Mouse (Mus musculus) MEL (cell line): ENCODE measurements around the gene Tax1bp3. TPM values are rescaled to one million over a fixed set of nuclear protein-coding genes. Genes with fewer than 3 reads are reported as not detected.

Experiments
- DNase-seq: peaks from one replicate; pipeline ENCODE4 v3.0.0; 2011; ENCODE audit warnings: low read depth, low spot score
- H3K27ac ChIP-seq: 2 replicates; pipeline ENCODE4 v1.5.1; 2012; ENCODE audit warnings: low read depth, mild to moderate bottlenecking, control low read depth, low read length, moderate library complexity; ENCODE audit not compliant: control insufficient read depth
- H3K27me3 ChIP-seq, 2 experiments: fragments of 150-350 bp in 1 of 2; sonication (generic) in 1 of 2; 2 replicates each; pipeline ENCODE4 v1.6.1; 2012; ENCODE audit warnings: low read length in 2 of 2, mild to moderate bottlenecking in 2 of 2, improper control_type of control experiment in 1 of 2, moderate library complexity in 1 of 2; ENCODE audit not compliant: insufficient read depth in 2 of 2, control insufficient read depth in 1 of 2
- H3K36me3 ChIP-seq, 2 experiments: 2 replicates each; pipeline ENCODE4 v1.6.1; 2012 to 2014; ENCODE audit warnings: low read length in 2 of 2, improper control_type of control experiment in 1 of 2, inconsistent platforms in 1 of 2, mild to moderate bottlenecking in 1 of 2; ENCODE audit not compliant: insufficient read depth in 2 of 2, control insufficient read depth in 1 of 2
- H3K4me1 ChIP-seq, 2 experiments: fragments of 150-350 bp in 1 of 2; sonication (generic) in 1 of 2; 2 replicates each; pipeline ENCODE4 v1.6.1; 2012; ENCODE audit warnings: low read length in 2 of 2, improper control_type of control experiment in 1 of 2, mild to moderate bottlenecking in 1 of 2; ENCODE audit not compliant: insufficient read depth in 2 of 2, control insufficient read depth in 1 of 2
- H3K4me3 ChIP-seq, 2 experiments: fragments of 150-350 bp in 1 of 2; sonication (generic) in 1 of 2; 2 replicates each; pipeline ENCODE4 v1.5.1; 2012; ENCODE audit warnings: low read depth in 2 of 2, low read length in 2 of 2, mild to moderate bottlenecking in 2 of 2, moderate library complexity in 2 of 2, control low read depth in 1 of 2, improper control_type of control experiment in 1 of 2; ENCODE audit not compliant: control insufficient read depth in 1 of 2, insufficient read depth in 1 of 2
- H3K79me2 ChIP-seq: 2 replicates; pipeline ENCODE4 v1.6.1; 2012; ENCODE audit warnings: mild to moderate bottlenecking, low read length, moderate library complexity; ENCODE audit not compliant: control insufficient read depth, poor library complexity, insufficient read depth
- H3K9ac ChIP-seq: 2 replicates; pipeline ENCODE4 v1.6.1; 2012; ENCODE audit warnings: low read depth, mild to moderate bottlenecking, control low read depth, low read length, moderate library complexity; ENCODE audit not compliant: control insufficient read depth, poor library complexity, severe bottlenecking
- H3K9me3 ChIP-seq: fragments of 150-350 bp; sonication (generic); replicated peaks from 2 replicates; pipeline ENCODE4 v1.6.1; 2012; ENCODE audit warnings: mild to moderate bottlenecking, low read length, improper control_type of control experiment, moderate library complexity; ENCODE audit not compliant: insufficient read depth
- CTCF ChIP-seq, 3 experiments: IDR thresholded peaks in 2 of 3; conservative IDR thresholded peaks in 1 of 3; 2 replicates each; pipeline ENCODE4 v1.5.1; 2011 to 2012; ENCODE audit warnings: low read length in 3 of 3, low read depth in 2 of 3, mild to moderate bottlenecking in 2 of 3, improper control_type of control experiment in 1 of 3, inconsistent platforms in 1 of 3, mixed read lengths in 1 of 3, moderate library complexity in 1 of 3; ENCODE audit not compliant: control insufficient read depth in 1 of 3, insufficient read depth in 1 of 3, poor library complexity in 1 of 3, severe bottlenecking in 1 of 3
- ELF1 ChIP-seq: IDR thresholded peaks from 2 replicates; pipeline ENCODE4 v1.6.1; 2014; ENCODE audit warnings: low read depth, mild to moderate bottlenecking, inconsistent platforms, low read length, improper control_type of control experiment, moderate library complexity
- HCFC1 ChIP-seq: IDR thresholded peaks from 2 replicates; pipeline ENCODE4 v1.6.1; 2012; ENCODE audit warnings: low read depth, mild to moderate bottlenecking, inconsistent platforms, low read length, improper control_type of control experiment, moderate library complexity
- JUND ChIP-seq: IDR thresholded peaks from 2 replicates; pipeline ENCODE4 v1.6.1; 2011; ENCODE audit warnings: low read depth, mild to moderate bottlenecking, improper control_type of control experiment, low read length
- MAFK ChIP-seq: IDR thresholded peaks from 2 replicates; pipeline ENCODE4 v1.6.1; 2011; ENCODE audit warnings: low read depth, mild to moderate bottlenecking, low read length, improper control_type of control experiment, borderline replicate concordance
- MAZ ChIP-seq: IDR thresholded peaks from 2 replicates; pipeline ENCODE4 v1.6.1; 2012; ENCODE audit warnings: low read depth, mild to moderate bottlenecking, inconsistent platforms, low read length, improper control_type of control experiment
- MXI1 ChIP-seq: IDR thresholded peaks from 2 replicates; pipeline ENCODE4 v1.6.1; 2011; ENCODE audit warnings: mild to moderate bottlenecking, low read depth, low read length, improper control_type of control experiment
- NELFE ChIP-seq: IDR thresholded peaks from 2 replicates; pipeline ENCODE4 v1.6.1; 2011; ENCODE audit warnings: low read depth, low read length, improper control_type of control experiment
- NRF1 ChIP-seq: IDR thresholded peaks from 2 replicates; pipeline ENCODE4 v1.6.1; 2014; ENCODE audit warnings: low read depth, mild to moderate bottlenecking, inconsistent platforms, low read length, improper control_type of control experiment, moderate library complexity; ENCODE audit not compliant: poor library complexity, insufficient read depth, severe bottlenecking
- POLR2A ChIP-seq, 2 experiments: IDR thresholded peaks; 2 replicates each; pipeline ENCODE4 v1.6.1; 2011 to 2012; ENCODE audit warnings: low read length in 2 of 2, mild to moderate bottlenecking in 2 of 2, control low read depth in 1 of 2, improper control_type of control experiment in 1 of 2, low read depth in 1 of 2, moderate library complexity in 1 of 2; ENCODE audit not compliant: control insufficient read depth in 1 of 2, insufficient read depth in 1 of 2, poor library complexity in 1 of 2
- POLR2AphosphoS2 ChIP-seq: IDR thresholded peaks from 2 replicates; pipeline ENCODE4 v1.6.1; 2011; ENCODE audit warnings: low read length, improper control_type of control experiment
- POLR2AphosphoS5 ChIP-seq: IDR thresholded peaks from 2 replicates; pipeline ENCODE4 v1.6.1; 2012; ENCODE audit warnings: low read depth, borderline replicate concordance, mild to moderate bottlenecking, inconsistent platforms, low read length, moderate library complexity, mixed read lengths
- RAD21 ChIP-seq: IDR thresholded peaks from 2 replicates; pipeline ENCODE4 v1.6.1; 2011; ENCODE audit warnings: mild to moderate bottlenecking, low read depth, low read length, improper control_type of control experiment
- SIN3A ChIP-seq: IDR thresholded peaks from 2 replicates; pipeline ENCODE4 v1.6.1; 2012; ENCODE audit warnings: low read length, improper control_type of control experiment, inconsistent platforms
- SMC3 ChIP-seq: IDR thresholded peaks from 2 replicates; pipeline ENCODE4 v1.6.1; 2011; ENCODE audit warnings: low read depth, low read length, improper control_type of control experiment
- TBP ChIP-seq: IDR thresholded peaks from 2 replicates; pipeline ENCODE4 v1.8.0; 2011; ENCODE audit warnings: low read depth, low read length, improper control_type of control experiment
- TCF12 ChIP-seq: IDR thresholded peaks from 2 replicates; pipeline ENCODE4 v1.6.1; 2014; ENCODE audit warnings: low read depth, mild to moderate bottlenecking, inconsistent platforms, low read length, improper control_type of control experiment, moderate library complexity
- USF2 ChIP-seq, 2 experiments: IDR thresholded peaks; 2 replicates each; pipeline ENCODE4 v1.6.1; 2011 to 2012; ENCODE audit warnings: improper control_type of control experiment in 2 of 2, low read length in 2 of 2, borderline replicate concordance in 1 of 2, inconsistent platforms in 1 of 2, low read depth in 1 of 2, mild to moderate bottlenecking in 1 of 2; ENCODE audit not compliant: insufficient read depth in 1 of 2
- ZC3H11A ChIP-seq: IDR thresholded peaks from 2 replicates; pipeline ENCODE4 v1.6.1; 2012; ENCODE audit warnings: low read depth, mild to moderate bottlenecking, inconsistent platforms, low read length, improper control_type of control experiment
- ZKSCAN1 ChIP-seq: IDR thresholded peaks from 2 replicates; pipeline ENCODE4 v1.6.1; 2012; ENCODE audit warnings: low read depth, mild to moderate bottlenecking, inconsistent platforms, low read length, improper control_type of control experiment, moderate library complexity
- polyA plus RNA-seq, 2 experiments: library from polyadenylated mRNA; stranded (reverse) in 1 of 2; unstranded in 1 of 2; fragments of >175 nt in 1 of 2; fragments of >200 nt in 1 of 2; gene quantifications; 2 replicates each; pipeline versions ENCODE4 v1.2.1 to v1.2.4; 2012; ENCODE audit warnings: low replicate concordance in 2 of 2, low read depth in 1 of 2; ENCODE audit not compliant: insufficient read length in 2 of 2, insufficient read depth in 1 of 2, missing spikeins in 1 of 2
- total RNA-seq: library from RNA; depleted of rRNA; stranded (reverse); fragments of 300-350 nt; gene quantifications from 2 replicates; pipeline ENCODE4 v1.2.3, GENCODE M21; 2012

Gene Tax1bp3
- total and polyA plus RNA-seq, 3 experiments, result 13.1 to 30.9 TPM; not detected in 1

DNA sequence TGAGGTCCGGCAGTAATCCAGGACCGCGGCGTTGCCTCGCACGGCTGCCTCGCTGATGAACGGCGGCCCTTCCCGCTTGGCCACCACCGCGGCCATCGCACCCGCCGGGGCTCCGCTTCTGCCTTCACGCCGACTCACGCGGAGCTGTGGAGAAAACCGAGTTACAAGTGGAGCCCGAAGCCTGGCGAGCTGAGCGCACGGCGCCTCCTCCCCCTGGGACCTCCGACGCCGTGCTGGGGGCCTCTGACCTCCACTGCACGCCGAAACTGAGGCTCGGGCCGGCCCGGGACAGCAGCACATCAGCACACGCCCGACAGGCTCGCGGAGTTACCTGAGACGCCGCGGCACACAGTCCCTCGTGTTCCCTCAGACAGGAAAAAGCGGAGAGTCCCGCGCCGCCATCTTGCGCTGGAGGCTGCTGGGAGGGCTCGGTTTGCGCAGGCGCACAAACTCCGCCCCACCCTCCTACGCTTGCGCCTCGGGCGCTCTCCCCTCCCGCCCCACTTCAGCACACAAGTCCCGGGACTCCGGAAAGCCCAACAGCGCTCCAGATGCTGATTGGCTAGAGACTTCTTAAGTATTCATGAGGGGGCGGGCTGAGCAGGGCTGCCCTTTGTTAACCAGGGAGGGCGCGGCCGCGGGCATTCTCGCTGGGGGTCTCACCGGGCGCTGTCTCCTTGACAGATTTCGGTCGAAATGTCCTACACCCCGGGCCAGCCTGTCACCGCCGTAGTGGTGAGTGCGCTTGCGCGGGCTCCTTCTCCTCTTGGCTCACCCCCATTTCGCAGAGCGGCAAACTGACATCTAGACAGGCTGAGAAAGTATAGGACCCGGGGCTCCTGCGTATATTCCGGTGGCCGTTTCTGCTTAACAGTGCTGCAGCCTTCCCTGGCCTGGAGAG lies at the start of gene Tax1bp3, which contains the start of gene Emc6 (continued):
- TF ChIP-seq HCFC1 (peak; percentile 89), TBP (peak; percentile 65; the same call in 1 of the 2 replicates), NELFE (peak; percentile 95), MAZ (peak; percentile 94), ELF1 (peak; percentile 78)

DNA sequence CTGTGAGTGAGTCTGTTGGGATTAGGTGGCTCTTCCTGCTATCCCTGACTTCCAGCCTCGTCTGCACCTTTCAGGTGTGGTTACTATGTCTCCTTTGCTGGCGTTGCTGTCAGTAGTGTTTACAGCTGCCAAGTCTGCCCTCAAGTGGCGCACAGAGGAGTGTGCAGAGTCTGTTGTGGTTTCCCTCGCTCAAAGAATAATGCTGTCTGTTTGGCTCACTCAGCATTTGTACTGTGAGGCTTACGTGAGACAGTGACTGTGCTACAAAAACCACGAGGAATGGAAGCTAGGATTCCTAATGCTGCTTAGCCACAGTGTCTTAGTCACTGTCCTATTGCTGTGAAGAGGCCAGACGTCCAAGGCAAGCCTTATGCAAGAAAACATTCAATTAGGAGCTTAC lies 45.9 kb upstream of the Tax1bp3 start:
- H3K27me3 ChIP-seq, result no peaks in the 10 kb centered on the region
- no peak overlapping the region for H3K9ac ChIP-seq
- no peak overlapping the region for H3K27ac ChIP-seq
- TF ChIP-seq JUND (no peak), SIN3A (peak; percentile 52; the same call in 1 of the 2 replicates), RAD21 (peak; percentile 52), MAFK (peak; percentile 46; the same call in 1 of the 2 replicates), ZC3H11A (peak; percentile 44), POLR2A (IDR thresholded peaks at IDR 0.05; ENCODE audit: control insufficient read depth in 1 of 2, insufficient read depth in 1 of 2, low read depth in 1 of 2, low read length in 2 of 2, poor library complexity in 1 of 2) (no peak), TCF12 (no peak), MAZ (0 out of 2 replicates have a peak, but pooled peaks have one; percentile 45), SMC3 (peak; percentile 62), POLR2AphosphoS5 (no peak), CTCF (IDR thresholded peaks at IDR 0.05 in 2 of 3, conservative IDR thresholded peaks at IDR 0.05 in 1 of 3; ENCODE audit: control insufficient read depth in 1 of 3, insufficient read depth in 1 of 3, low read depth in 2 of 3, low read length in 3 of 3, poor library complexity in 1 of 3, severe bottlenecking in 1 of 3) (peak; percentile 44 to 70 (median 65)), TBP (no peak), USF2 (IDR thresholded peaks at IDR 0.05; ENCODE audit: borderline replicate concordance in 1 of 2, insufficient read depth in 1 of 2, low read depth in 1 of 2, low read length in 2 of 2) (no peak)
- H3K79me2 ChIP-seq, result peaks cover 38% of the 10 kb centered on the region
- peaks cover 0 to 41% of the 10 kb centered on the region in 2 experiments; a peak in 3 of 4 replicates for H3K36me3 ChIP-seq
- DNase-seq, result peak; percentile 73
- H3K9me3 ChIP-seq, result no peaks in the 10 kb centered on the region
- H3K4me1 ChIP-seq, result peaks cover 8 to 35% of the 10 kb centered on the region in 2 experiments
- no peak overlapping the region for H3K4me3 ChIP-seq

- H3K4me1 ChIP-seq, result peaks cover 8 to 40% of the 10 kb centered on the region in 2 experiments
- DNase-seq, result no peak
- H3K9ac ChIP-seq, result no peak overlapping the region
- no peak overlapping the region for H3K27ac ChIP-seq
- no peaks in the 10 kb centered on the region for H3K9me3 ChIP-seq
- peaks cover 0 to 45% of the 10 kb centered on the region in 2 experiments; a peak in 3 of 4 replicates for H3K36me3 ChIP-seq
- TF ChIP-seq MXI1, result peak; percentile 39; the same call in 1 of the 2 replicates
- TF ChIP-seq POLR2A (IDR thresholded peaks at IDR 0.05; ENCODE audit: control insufficient read depth in 1 of 2, insufficient read depth in 1 of 2, low read depth in 1 of 2, low read length in 2 of 2, poor library complexity in 1 of 2), result no peak
- TF ChIP-seq NRF1, result no peak
- no peak for TF ChIP-seq ZKSCAN1
- TF ChIP-seq SIN3A, result peak; percentile 40; the same call in 1 of the 2 replicates
- TF ChIP-seq POLR2AphosphoS2, result peak; percentile 14; the same call in 1 of the 2 replicates
- H3K27me3 ChIP-seq, result no peaks in the 10 kb centered on the region
- 0 out of 4 replicates have a peak overlapping the region, but pooled peaks of 1 of the 2 experiments have one; percentile 32 for H3K4me3 ChIP-seq
- H3K79me2 ChIP-seq, result peaks cover 57% of the 10 kb centered on the region
These were observed 43.9 kb upstream of the Tax1bp3 start for GRCm38 (mm10) chr11:73132999-73133398.
